Mouse (Mus musculus) intestine, embryonic 16.5 days (tissue): ENCODE measurements around the gene Micu2. TPM values are rescaled to one million over a fixed set of nuclear protein-coding genes. Genes with fewer than 3 reads are reported as not detected.
"Not testable (repeated sequence)": the region's sequence is repeated elsewhere in the genome, so short reads cannot be mapped to it uniquely, and the experiment has no call there.

Source experiments
- ATAC-seq: fragments of 200-750 bp; cut with Nextera tagmentation; 2 replicates; pipeline ENCODE4 v1.8.0; 2017; ENCODE audit warnings: moderate TSS enrichment, moderate library complexity
- H3K27ac ChIP-seq: fragments of 300-500 bp; sonication (generic); 2 replicates; pipeline ENCODE4 v1.5.1; 2014; ENCODE audit warnings: mild to moderate bottlenecking, low read length
- H3K27me3 ChIP-seq: fragments of 300-500 bp; sonication (generic); replicated peaks from 2 replicates; pipeline ENCODE4 v1.6.1; 2014; ENCODE audit warnings: low read length, control low read depth, mixed read lengths; ENCODE audit not compliant: control insufficient read depth, insufficient read depth
- H3K36me3 ChIP-seq: fragments of 300-500 bp; sonication (generic); 2 replicates; pipeline ENCODE4 v1.6.1; 2014; ENCODE audit warnings: low read length, control low read depth; ENCODE audit not compliant: control insufficient read depth, insufficient read depth
- H3K4me1 ChIP-seq: fragments of 300-500 bp; sonication (generic); 2 replicates; pipeline ENCODE4 v1.6.1; 2014; ENCODE audit warnings: low read length, control low read depth, mixed read lengths; ENCODE audit not compliant: control insufficient read depth, insufficient read depth
- H3K4me2 ChIP-seq: fragments of 300-500 bp; sonication (generic); 2 replicates; pipeline ENCODE4 v1.6.1; 2014; ENCODE audit warnings: low read depth, low read length, control low read depth
- H3K4me3 ChIP-seq: fragments of 300-500 bp; sonication (generic); 2 replicates; pipeline ENCODE4 v1.5.1; 2014; ENCODE audit warnings: mild to moderate bottlenecking, low read length
- H3K9ac ChIP-seq: fragments of 300-500 bp; sonication (generic); 2 replicates; pipeline ENCODE4 v1.6.1; 2014; ENCODE audit warnings: low read depth, low read length
- H3K9me3 ChIP-seq: fragments of 300-500 bp; sonication (generic); 2 replicates; pipeline ENCODE4 v1.6.1; 2016; ENCODE audit warnings: low read length, control low read depth; ENCODE audit not compliant: control insufficient read depth
- WGBS: fragments of 180-500 bp; shearing (Covaris S2); extraction: QIAGEN DNeasy Blood & Tissue Kit; methylation state at CpG from one replicate; pipeline ENCODE4 v1.1.7; 2014; 5-methylcytosine and 5-hydroxymethylcytosine counted together
- polyA plus RNA-seq: library from polyadenylated mRNA; unstranded; fragments of >200 nt; fragmentation: Nextera tagmentation; extraction: Ambion mirVana; gene quantifications from 2 replicates; pipeline ENCODE4 v1.2.1, GENCODE M21; 2015

The Micu2 gene
- polyA plus RNA-seq, 1 experiment from 2014 or later: 74.6 TPM

- H3K4me3 ChIP-seq: no peak overlapping the region
- 85% methylated on average over 4 of the region's 4 CpGs for WGBS
- H3K9me3 ChIP-seq: no peaks in the 10 kb centered on the region
- no peak overlapping the region for H3K27ac ChIP-seq
- H3K4me1 ChIP-seq: no peaks in the 10 kb centered on the region; the same call in 1 of the 2 replicates
- ATAC-seq: no peak
- no peak overlapping the region for H3K9ac ChIP-seq
- H3K4me2 ChIP-seq: no peak overlapping the region
- H3K36me3 ChIP-seq: 0 out of 2 replicates have a peak, but pooled peaks cover 4% of the 10 kb centered on the region
- H3K27me3 ChIP-seq: no peaks in the 10 kb centered on the region
These were observed 87.7 kb downstream of the Micu2 start for GRCm38 (mm10) chr14:57911316-57911715.

- WGBS: 22% methylated on average over 26 of the region's 26 CpGs
- peak overlapping the region; percentile 37; the same call in 1 of the 2 replicates for H3K27ac ChIP-seq
- H3K9ac ChIP-seq: peak overlapping the region; percentile 66
- no peaks in the 10 kb centered on the region for H3K27me3 ChIP-seq
- ATAC-seq: peak; percentile 97
- H3K36me3 ChIP-seq: no peaks in the 10 kb centered on the region
- H3K4me2 ChIP-seq: peak overlapping the region; percentile 63
- H3K4me1 ChIP-seq: no peaks in the 10 kb centered on the region; the same call in 1 of the 2 replicates
- no peaks in the 10 kb centered on the region for H3K9me3 ChIP-seq
- H3K4me3 ChIP-seq: peak overlapping the region; percentile 36
These were observed 88.5 kb downstream of the Micu2 start for GRCm38 (mm10) chr14:57910501-57911068.

GRCm38 (mm10) chr14:57909297-57909696 lies 89.8 kb downstream of the Micu2 start:
- Histone ChIP-seq H3K27me3 (no peaks in the 10 kb centered on the region), H3K4me1 (no peaks in the 10 kb centered on the region; the same call in 1 of the 2 replicates), H3K36me3 (no peaks in the 10 kb centered on the region), H3K9me3 (no peaks in the 10 kb centered on the region), H3K4me2 (no peak overlapping the region), H3K9ac (no peak overlapping the region), H3K27ac (no peak overlapping the region), H3K4me3 (no peak overlapping the region)
- 77% methylated on average over 5 of the region's 5 CpGs for WGBS
- ATAC-seq: no peak

- WGBS: 46% methylated on average over 2 of the region's 2 CpGs
- 0 out of 2 replicates have a peak overlapping the region, but pooled peaks have one; percentile 17 for H3K27ac ChIP-seq
- H3K36me3 ChIP-seq: no peaks in the 10 kb centered on the region
- no peak overlapping the region for H3K4me2 ChIP-seq
- H3K4me1 ChIP-seq: no peaks in the 10 kb centered on the region; the same call in 1 of the 2 replicates
- peak; percentile 34; the same call in 1 of the 2 replicates for ATAC-seq
- no peak overlapping the region for H3K4me3 ChIP-seq
- no peak overlapping the region for H3K9ac ChIP-seq
- no peaks in the 10 kb centered on the region for H3K9me3 ChIP-seq
- no peaks in the 10 kb centered on the region for H3K27me3 ChIP-seq
These were observed 90.6 kb downstream of the Micu2 start for GRCm38 (mm10) chr14:57908431-57908830.

- WGBS: 68% methylated on average over 1 of the region's 1 CpGs
- Histone ChIP-seq H3K9ac (no peak overlapping the region), H3K4me1 (no peaks in the 10 kb centered on the region), H3K36me3 (no peaks in the 10 kb centered on the region), H3K4me3 (no peak overlapping the region), H3K4me2 (no peak overlapping the region), H3K27ac (no peak overlapping the region), H3K27me3 (no peaks in the 10 kb centered on the region), H3K9me3 (no peaks in the 10 kb centered on the region)
- ATAC-seq: no peak
These were observed 97.1 kb downstream of the Micu2 start for GRCm38 (mm10) chr14:57901998-57902397.

GRCm38 (mm10) chr14:57896882-57897281 lies 102.2 kb downstream of the Micu2 start:
- Histone ChIP-seq H3K27ac (no peak overlapping the region), H3K9ac (no peak overlapping the region), H3K36me3 (no peaks in the 10 kb centered on the region), H3K4me1 (no peaks in the 10 kb centered on the region), H3K4me3 (no peak overlapping the region), H3K4me2 (no peak overlapping the region), H3K9me3 (no peaks in the 10 kb centered on the region), H3K27me3 (no peaks in the 10 kb centered on the region)
- ATAC-seq: no peak
- WGBS: 97% methylated on average over 12 of the region's 12 CpGs

GRCm38 (mm10) chr14:57896088-57896871 lies 102.8 kb downstream of the Micu2 start:
- H3K27me3 ChIP-seq, H3K9me3 ChIP-seq, H3K4me3 ChIP-seq, H3K36me3 ChIP-seq, ATAC-seq, H3K4me1 ChIP-seq, H3K4me2 ChIP-seq, H3K9ac ChIP-seq, H3K27ac ChIP-seq: not testable (repeated sequence)
- WGBS: 62% methylated on average over 8 of the region's 8 CpGs

GRCm38 (mm10) chr14:57894346-57894745 lies 104.7 kb downstream of the Micu2 start:
- Histone ChIP-seq H3K9me3 (no peaks in the 10 kb centered on the region), H3K27me3 (no peaks in the 10 kb centered on the region), H3K36me3 (no peaks in the 10 kb centered on the region), H3K4me2 (no peak overlapping the region), H3K4me3 (no peak overlapping the region), H3K9ac (no peak overlapping the region), H3K4me1 (no peaks in the 10 kb centered on the region), H3K27ac (no peak overlapping the region)
- 80% methylated on average over 2 of the region's 2 CpGs for WGBS
- no peak for ATAC-seq

GRCm38 (mm10) chr14:57892961-57893360 lies 106.1 kb downstream of the Micu2 start:
- H3K4me3 ChIP-seq: no peak overlapping the region
- H3K4me1 ChIP-seq: peaks cover 7% of the 10 kb centered on the region; the same call in 1 of the 2 replicates
- no peak overlapping the region for H3K27ac ChIP-seq
- WGBS: 97% methylated on average over 1 of the region's 1 CpGs
- no peak overlapping the region for H3K9ac ChIP-seq
- no peak overlapping the region for H3K4me2 ChIP-seq
- H3K36me3 ChIP-seq: no peaks in the 10 kb centered on the region
- H3K9me3 ChIP-seq: no peaks in the 10 kb centered on the region
- H3K27me3 ChIP-seq: no peaks in the 10 kb centered on the region
- no peak for ATAC-seq
